Mouse (Mus musculus) kidney, postnatal 0 days (tissue): Measurements from ENCODE around the gene Mrrf. TPM values are rescaled to one million over a fixed set of nuclear protein-coding genes. Genes with fewer than 3 reads are reported as not detected.

Experiments
- ATAC-seq: fragments of 200-750 bp; cut with Nextera tagmentation; replicated peaks from 2 replicates; pipeline ENCODE4 v1.8.0; 2017; ENCODE audit warnings: low read depth, moderate number of reproducible peaks, moderate TSS enrichment, moderate library complexity; ENCODE audit not compliant: low FRiP score
- DNase-seq: peaks from one replicate; pipeline ENCODE4 v3.0.0-alpha.2; 2016; ENCODE audit warnings: low spot score
- H3K27ac ChIP-seq: fragments of 300-500 bp; sonication (generic); 2 replicates; pipeline ENCODE4 v1.5.1; 2014; ENCODE audit warnings: mild to moderate bottlenecking
- H3K27me3 ChIP-seq: fragments of 300-500 bp; sonication (generic); 2 replicates; pipeline ENCODE4 v1.6.1; 2014; ENCODE audit warnings: low read length, mixed read lengths; ENCODE audit not compliant: insufficient read depth
- H3K36me3 ChIP-seq: fragments of 300-500 bp; sonication (generic); 2 replicates; pipeline ENCODE4 v1.6.1; 2014; ENCODE audit warnings: low read length, mixed read lengths; ENCODE audit not compliant: insufficient read depth
- H3K4me1 ChIP-seq: fragments of 300-500 bp; sonication (generic); replicated peaks from 2 replicates; pipeline ENCODE4 v1.6.1; 2014; ENCODE audit warnings: antibody characterized with exemption, low read length, mixed read lengths; ENCODE audit not compliant: insufficient read depth
- H3K4me2 ChIP-seq: fragments of 300-500 bp; sonication (generic); 2 replicates; pipeline ENCODE4 v1.6.1; 2014; ENCODE audit warnings: mild to moderate bottlenecking, low read length, moderate library complexity, mixed read lengths
- H3K4me3 ChIP-seq: fragments of 300-500 bp; sonication (generic); replicated peaks from 2 replicates; pipeline ENCODE4 v1.5.1; 2014; ENCODE audit warnings: low read depth, low read length
- H3K9ac ChIP-seq: fragments of 300-500 bp; sonication (generic); 2 replicates; pipeline ENCODE4 v1.6.1; 2014; ENCODE audit warnings: low read depth, low read length
- H3K9me3 ChIP-seq: fragments of 300-500 bp; sonication (generic); replicated peaks from 2 replicates; pipeline ENCODE4 v1.6.1; 2016; ENCODE audit warnings: low read length, inconsistent platforms, mixed read lengths
- CTCF ChIP-seq: IDR thresholded peaks from 2 replicates; pipeline ENCODE4 v1.5.1; 2016; ENCODE audit warnings: antibody characterized with exemption, low read depth, mild to moderate bottlenecking, moderate library complexity
- WGBS: fragments of 180-500 bp; shearing (Covaris S2); extraction: QIAGEN DNeasy Blood & Tissue Kit; methylation state at CpG from one replicate; pipeline ENCODE4 v1.1.7; 2014; 5-methylcytosine and 5-hydroxymethylcytosine counted together
- polyA plus RNA-seq: library from polyadenylated mRNA; unstranded; fragments of >200 nt; fragmentation: Nextera tagmentation; extraction: Ambion mirVana; gene quantifications from 2 replicates; pipeline ENCODE4 v1.2.1, GENCODE M21; 2015

Mrrf gene
- polyA plus RNA-seq, 1 experiment from 2014 or later = 25.4 TPM

DNA sequence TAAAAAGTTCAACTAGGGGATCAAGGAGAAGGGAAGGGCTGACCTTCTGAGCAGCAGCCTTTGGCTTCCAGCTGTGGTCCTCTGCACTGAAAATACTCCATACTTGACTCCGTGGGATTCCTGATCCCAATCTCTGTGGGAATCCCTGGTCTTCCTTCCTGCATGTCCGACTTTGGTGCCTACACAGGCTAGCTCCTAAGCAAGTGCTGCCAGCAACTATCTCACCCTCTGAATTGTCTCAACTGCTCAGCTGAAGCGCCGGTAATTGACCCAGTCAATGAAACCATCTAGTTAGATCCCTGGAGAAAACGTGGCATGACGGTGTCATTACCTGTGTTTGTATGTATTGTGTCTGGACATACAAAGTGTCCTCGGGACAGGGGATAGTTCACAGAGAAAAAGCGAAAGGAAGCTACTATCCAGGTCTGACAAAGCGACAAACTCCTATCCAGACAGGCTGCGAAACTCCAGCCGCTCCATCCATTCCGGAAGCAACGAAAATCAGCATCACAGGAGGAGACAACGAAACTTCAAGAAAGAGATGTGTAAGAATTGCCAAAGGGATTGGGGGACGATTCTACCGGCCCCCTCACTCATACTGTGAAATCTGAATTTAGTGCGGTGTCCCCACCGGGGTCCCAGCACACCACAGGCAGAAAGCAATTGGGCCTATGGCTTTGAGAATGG, 38.9 kb upstream of the Mrrf start:
- TF ChIP-seq CTCF = no peak
- no peak for DNase-seq
- no peak overlapping the region for H3K9ac ChIP-seq
- no peaks in the 10 kb centered on the region for H3K9me3 ChIP-seq
- no peak overlapping the region for H3K27ac ChIP-seq
- peaks cover 84% of the 10 kb centered on the region for H3K27me3 ChIP-seq
- ATAC-seq = no peak
- H3K4me2 ChIP-seq = no peak overlapping the region
- 10% methylated on average over 18 of the region's 18 CpGs for WGBS
- no peaks in the 10 kb centered on the region; the same call in 1 of the 2 replicates for H3K4me1 ChIP-seq
- no peak overlapping the region for H3K4me3 ChIP-seq
- no peaks in the 10 kb centered on the region for H3K36me3 ChIP-seq

DNA sequence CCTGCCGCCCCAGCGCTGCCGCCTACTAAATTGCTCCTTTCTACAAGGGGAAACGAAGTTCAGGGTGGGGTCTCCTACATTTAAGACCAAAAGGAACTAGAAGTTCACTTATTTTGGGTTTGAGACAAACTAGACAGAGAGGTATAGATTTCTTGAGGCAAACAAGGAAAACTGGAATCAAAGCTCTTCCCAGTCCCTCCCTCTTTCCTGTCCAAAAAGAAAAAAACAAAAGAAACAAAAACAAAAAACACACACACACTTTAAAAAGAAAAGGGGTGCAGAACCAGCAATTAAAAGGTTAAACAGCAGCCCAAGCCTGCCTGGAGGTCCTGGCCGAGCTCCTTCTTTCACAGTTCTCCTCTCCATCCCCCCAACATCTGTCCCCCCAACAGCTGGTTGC, 38.2 kb upstream of the Mrrf start:
- Histone ChIP-seq H3K9ac (no peak overlapping the region), H3K4me2 (no peak overlapping the region), H3K27ac (no peak overlapping the region), H3K4me3 (no peak overlapping the region), H3K36me3 (no peaks in the 10 kb centered on the region), H3K9me3 (no peaks in the 10 kb centered on the region), H3K27me3 (peaks cover 86% of the 10 kb centered on the region), H3K4me1 (no peaks in the 10 kb centered on the region; the same call in 1 of the 2 replicates)
- ATAC-seq (no peak), DNase-seq (no peak)
- 20% methylated on average over 5 of the region's 5 CpGs for WGBS
- no peak for TF ChIP-seq CTCF

DNA sequence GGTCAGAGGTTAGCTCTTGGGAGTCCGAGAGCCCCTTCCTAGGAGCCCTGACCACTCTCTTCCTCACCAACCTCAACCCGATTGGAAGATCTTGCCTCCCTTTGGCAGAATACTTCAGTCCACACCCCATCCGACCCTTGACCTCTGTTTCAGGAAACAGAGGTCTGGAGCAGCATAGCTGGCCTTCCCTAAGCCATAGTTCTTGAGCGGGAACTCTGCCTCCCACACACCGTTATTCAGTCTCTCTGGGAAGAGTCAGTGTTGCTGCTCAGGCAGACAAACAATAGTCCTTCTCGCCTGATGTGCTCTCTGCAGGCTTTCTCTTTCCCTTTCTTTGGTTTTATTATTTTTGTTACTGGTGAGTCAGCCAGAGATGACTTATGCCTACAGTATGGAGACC, 36.5 kb upstream of the Mrrf start:
- Histone ChIP-seq H3K36me3 (no peaks in the 10 kb centered on the region), H3K27me3 (peaks cover 84% of the 10 kb centered on the region), H3K4me3 (no peak overlapping the region), H3K9me3 (no peaks in the 10 kb centered on the region), H3K9ac (no peak overlapping the region), H3K27ac (no peak overlapping the region), H3K4me2 (no peak overlapping the region), H3K4me1 (peaks cover under 1% of the 10 kb centered on the region; the same call in 1 of the 2 replicates)
- TF ChIP-seq CTCF = no peak
- DNase-seq = peak; percentile 36
- ATAC-seq = no peak
- WGBS = 24% methylated on average over 6 of the region's 6 CpGs

DNA sequence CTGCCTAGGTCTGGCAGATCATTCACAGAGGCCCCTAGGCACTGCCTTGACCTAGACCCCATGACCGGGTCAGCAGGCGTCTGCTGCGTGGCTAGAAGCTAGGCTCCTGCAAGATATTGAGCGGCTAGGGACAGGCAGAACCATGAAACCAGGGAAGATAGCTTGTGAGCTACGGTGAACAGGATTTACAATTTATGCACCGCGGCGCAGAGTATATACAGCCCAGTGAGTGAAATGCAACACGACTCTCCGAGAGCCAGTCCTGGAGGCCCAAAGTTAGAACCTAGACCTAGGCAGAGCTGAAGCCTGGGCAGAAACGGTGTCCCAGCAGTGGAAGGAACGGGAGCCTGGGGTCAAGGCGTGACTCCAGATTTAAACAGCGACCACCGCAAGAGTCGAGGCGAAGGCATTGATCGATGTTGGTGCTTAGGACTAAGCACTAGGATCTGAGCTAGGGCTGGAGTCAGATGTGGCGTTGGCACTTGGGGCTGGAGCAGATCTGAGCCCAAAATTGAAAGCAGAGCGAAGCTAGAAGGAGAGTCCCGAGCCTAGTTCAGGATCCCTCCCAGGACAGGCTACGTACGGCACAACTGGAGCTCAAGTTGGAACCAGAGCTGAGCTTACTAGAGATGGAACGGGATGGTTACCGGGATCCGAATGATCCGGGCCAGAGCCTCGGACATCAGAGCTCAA, 34.2 kb upstream of the Mrrf start:
- WGBS = 8% methylated on average over 28 of the region's 28 CpGs
- no peak for DNase-seq
- Histone ChIP-seq H3K9me3 (no peaks in the 10 kb centered on the region), H3K4me3 (peak overlapping the region; percentile 16; the same call in 1 of the 2 replicates), H3K9ac (0 out of 2 replicates have a peak overlapping the region, but pooled peaks have one; percentile 5), H3K4me2 (peak overlapping the region; percentile 39), H3K27ac (no peak overlapping the region), H3K4me1 (peaks cover 9% of the 10 kb centered on the region; the same call in 1 of the 2 replicates), H3K27me3 (peaks cover 86% of the 10 kb centered on the region), H3K36me3 (no peaks in the 10 kb centered on the region)
- peak; percentile 5; the same call in 1 of the 2 replicates for ATAC-seq
- no peak for TF ChIP-seq CTCF

DNA sequence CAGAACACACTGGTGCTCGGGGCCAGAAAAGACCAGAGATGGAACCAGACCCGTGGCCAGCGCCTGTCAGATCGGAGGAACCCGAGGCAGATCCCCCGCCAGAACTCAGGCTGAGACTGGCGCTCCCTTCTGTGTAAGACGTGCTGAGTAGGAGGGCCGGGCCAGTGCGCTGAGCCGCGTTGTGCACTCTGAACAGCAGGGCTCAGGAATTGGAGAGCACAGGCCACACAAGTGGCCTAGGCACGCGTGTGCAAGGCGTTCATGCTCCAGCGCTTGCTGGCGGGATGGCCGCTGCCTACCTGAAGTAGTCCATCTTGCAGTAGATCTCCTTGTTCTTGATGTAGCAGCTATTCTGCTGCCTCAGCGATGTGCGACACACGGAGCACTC, 33.6 kb upstream of the Mrrf start:
- Histone ChIP-seq H3K9ac (no peak overlapping the region), H3K4me2 (peak overlapping the region; percentile 39), H3K27me3 (peaks cover 88% of the 10 kb centered on the region), H3K27ac (no peak overlapping the region), H3K9me3 (no peaks in the 10 kb centered on the region), H3K36me3 (no peaks in the 10 kb centered on the region), H3K4me1 (peaks cover 9% of the 10 kb centered on the region; the same call in 1 of the 2 replicates), H3K4me3 (peak overlapping the region; percentile 16; the same call in 1 of the 2 replicates)
- TF ChIP-seq CTCF = no peak
- WGBS = 8% methylated on average over 21 of the region's 21 CpGs
- ATAC-seq (peak; percentile 48), DNase-seq (peak; percentile 50)

DNA sequence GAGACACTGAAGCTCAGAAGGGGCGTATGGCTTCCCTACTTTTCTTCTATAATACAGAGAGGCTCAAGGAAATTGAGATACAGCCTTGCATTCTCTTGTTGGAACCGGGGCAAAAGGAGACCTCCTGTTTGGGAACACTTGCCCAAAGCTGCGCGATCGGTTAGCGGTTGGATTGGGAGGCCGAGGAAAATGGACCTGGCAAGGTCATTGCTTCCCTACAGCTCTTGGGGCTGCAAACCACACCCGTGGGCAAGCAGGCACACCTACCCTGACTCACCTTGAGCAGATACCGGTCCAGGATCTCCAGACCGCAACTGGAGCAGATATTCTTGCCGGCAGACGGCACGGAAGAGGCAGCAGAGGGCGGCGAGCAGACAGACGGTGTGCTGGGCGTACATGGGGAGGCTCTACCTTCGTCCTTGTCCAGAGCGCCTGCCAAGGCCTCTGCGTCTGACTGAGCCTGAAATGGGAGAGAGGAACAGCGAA, 33.1 kb upstream of the Mrrf start:
- Histone ChIP-seq H3K36me3 (no peaks in the 10 kb centered on the region), H3K4me3 (peak overlapping the region; percentile 47; the same call in 1 of the 2 replicates), H3K27ac (no peak overlapping the region), H3K27me3 (peaks cover 88% of the 10 kb centered on the region), H3K9ac (no peak overlapping the region), H3K9me3 (no peaks in the 10 kb centered on the region), H3K4me2 (peak overlapping the region; percentile 82), H3K4me1 (peaks cover 9% of the 10 kb centered on the region; the same call in 1 of the 2 replicates)
- ATAC-seq (no peak), DNase-seq (no peak)
- no peak for TF ChIP-seq CTCF
- 3% methylated on average over 21 of the region's 21 CpGs for WGBS
